Mouse (Mus musculus): Measurements from ENCODE around the gene Pakap. TPM values are rescaled to one million over a fixed set of nuclear protein-coding genes. Genes with fewer than 3 reads are reported as not detected.

Pakap gene
- total RNA-seq, 1 experiment from 2014 or later: not detected

DNA sequence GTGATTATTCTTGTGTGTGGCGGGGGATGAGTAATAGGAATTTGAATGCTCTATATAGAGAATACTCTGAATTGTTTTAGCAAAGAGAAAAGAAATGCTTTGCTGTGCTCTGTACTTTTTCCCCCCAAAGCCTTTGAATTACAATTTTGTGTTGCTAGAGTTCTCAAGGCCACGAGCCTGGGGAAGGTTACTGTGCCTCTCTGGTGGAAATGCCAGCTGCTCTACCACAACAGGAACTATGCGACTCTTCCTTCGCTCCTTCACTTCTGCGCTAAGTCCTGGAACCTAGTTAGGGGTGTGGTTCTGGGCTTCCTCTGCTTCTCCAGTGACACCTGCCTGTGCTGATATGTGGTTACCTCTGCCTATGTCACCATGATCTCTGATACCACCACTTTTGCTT lies 44.7 kb downstream of the Pakap start:
- ATAC-seq (ENCODE audit: extremely low read depth, insufficient number of reproducible peaks, low FRiP score, poor library complexity, severe bottlenecking): no peak

DNA sequence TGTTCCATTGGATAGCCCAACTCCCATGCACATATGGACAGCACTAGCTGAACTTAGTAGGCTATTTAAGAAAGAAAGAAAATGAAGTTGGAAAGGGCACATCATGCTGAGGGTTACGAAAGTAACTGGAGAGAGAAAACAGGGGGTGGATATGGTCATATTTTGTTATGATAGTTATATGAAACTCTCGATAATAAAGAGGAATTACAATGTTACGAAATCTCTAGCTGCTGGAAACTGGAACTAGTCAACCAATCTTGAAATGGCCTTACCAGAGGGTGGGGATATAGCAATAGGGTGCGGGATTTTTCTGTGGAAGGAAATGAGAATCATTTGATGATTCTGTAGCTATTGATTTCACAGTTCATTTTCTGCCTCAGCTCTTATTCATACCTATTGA lies 46.7 kb downstream of the Pakap start:
- ATAC-seq (ENCODE audit: extremely low read depth, insufficient number of reproducible peaks, low FRiP score, poor library complexity, severe bottlenecking): no peak

- no peak for ATAC-seq (ENCODE audit: extremely low read depth, insufficient number of reproducible peaks, low FRiP score, poor library complexity, severe bottlenecking)
Measured at GRCm38 (mm10) chr4:57618743-57619142, 50.8 kb downstream of the Pakap start.

DNA sequence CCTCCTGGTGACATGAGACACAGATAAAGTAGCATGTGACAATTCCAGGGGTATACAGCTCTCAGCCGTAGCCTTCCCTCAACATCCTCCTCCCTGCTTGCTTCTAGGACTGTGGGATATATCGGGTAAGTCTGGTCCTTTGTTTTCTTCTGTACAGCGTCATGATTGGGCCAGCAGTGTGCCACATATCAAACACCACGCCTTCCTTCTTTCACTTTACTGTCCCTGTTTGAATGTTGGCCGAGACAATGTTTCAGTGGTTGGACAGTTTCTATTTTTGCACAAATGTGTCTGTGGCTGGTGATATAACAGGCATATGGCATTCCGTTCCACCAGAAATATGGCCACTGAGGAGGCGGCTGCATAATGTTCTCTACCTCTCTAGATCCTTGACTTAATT lies 54.8 kb downstream of the Pakap start:
- no peak for ATAC-seq (ENCODE audit: extremely low read depth, insufficient number of reproducible peaks, low FRiP score, poor library complexity, severe bottlenecking)

DNA sequence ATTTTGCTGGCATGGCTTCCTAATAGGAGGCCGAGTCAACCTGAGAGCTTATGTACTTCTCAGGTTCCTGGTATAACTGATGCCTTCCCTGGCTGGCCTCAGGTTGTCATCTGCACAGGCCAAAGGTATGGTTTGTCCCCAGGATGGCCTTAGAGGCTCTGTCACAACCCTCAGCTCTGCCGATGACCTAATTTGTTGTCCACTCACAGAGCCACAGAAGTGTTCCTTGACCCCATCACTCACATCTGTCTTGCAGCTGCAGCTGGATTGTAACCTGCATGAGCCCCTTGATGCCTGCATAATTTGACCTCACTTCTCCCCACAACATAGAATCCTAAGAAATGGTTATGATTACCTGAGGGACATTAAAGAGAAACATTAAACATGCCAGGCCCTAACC lies 56.8 kb downstream of the Pakap start:
- no peak for ATAC-seq (ENCODE audit: extremely low read depth, insufficient number of reproducible peaks, low FRiP score, poor library complexity, severe bottlenecking)

DNA sequence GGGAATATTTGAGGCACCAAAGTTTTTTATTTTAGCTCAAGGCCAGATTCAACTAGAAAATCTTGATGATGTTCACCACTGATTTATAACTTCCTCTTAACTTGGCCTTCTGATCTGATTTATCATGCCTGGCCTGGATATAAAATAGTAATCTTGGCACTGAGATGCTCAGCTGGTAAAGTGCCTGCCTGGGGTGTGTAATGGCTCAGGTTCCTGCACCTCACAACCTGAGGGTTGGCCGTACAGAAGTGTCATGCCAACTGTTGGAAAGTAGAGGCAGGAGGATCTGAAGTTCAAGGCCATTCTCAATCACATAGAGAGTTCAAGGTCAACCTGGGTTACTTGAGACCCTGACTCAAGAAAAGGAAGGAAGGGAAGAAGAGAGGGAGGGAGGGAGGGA lies 57.3 kb downstream of the Pakap start:
- ATAC-seq (ENCODE audit: extremely low read depth, insufficient number of reproducible peaks, low FRiP score, poor library complexity, severe bottlenecking): no peak

- ATAC-seq (ENCODE audit: extremely low read depth, insufficient number of reproducible peaks, low FRiP score, poor library complexity, severe bottlenecking): no peak
Measured at GRCm38 (mm10) chr4:57625756-57626155, 57.8 kb downstream of the Pakap start.

DNA sequence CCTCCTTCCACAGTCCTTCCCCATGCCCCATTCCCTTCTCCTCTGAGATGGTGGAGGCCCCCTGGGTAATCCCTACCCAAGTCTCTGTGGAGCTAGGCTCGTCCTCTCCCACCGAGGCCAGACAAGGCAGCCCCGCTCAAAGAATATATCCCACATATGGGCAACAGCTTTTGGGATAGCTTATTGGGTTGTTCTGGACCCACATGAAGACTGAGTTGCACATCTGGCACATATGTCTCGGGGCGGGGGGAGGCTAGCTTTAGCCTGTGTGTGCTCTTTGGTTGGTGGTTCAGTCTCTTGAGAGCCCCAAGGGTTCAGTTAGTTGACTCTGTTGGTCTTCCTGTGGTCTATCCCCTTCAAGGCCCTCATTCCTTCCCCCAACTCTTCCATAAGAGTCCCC lies 58.9 kb downstream of the Pakap start:
- no peak for ATAC-seq (ENCODE audit: extremely low read depth, insufficient number of reproducible peaks, low FRiP score, poor library complexity, severe bottlenecking)

GRCm38 (mm10) chr4:57632386-57632785 lies 64.4 kb downstream of the Pakap start:
- no peak for ATAC-seq (ENCODE audit: extremely low read depth, insufficient number of reproducible peaks, low FRiP score, poor library complexity, severe bottlenecking)

DNA sequence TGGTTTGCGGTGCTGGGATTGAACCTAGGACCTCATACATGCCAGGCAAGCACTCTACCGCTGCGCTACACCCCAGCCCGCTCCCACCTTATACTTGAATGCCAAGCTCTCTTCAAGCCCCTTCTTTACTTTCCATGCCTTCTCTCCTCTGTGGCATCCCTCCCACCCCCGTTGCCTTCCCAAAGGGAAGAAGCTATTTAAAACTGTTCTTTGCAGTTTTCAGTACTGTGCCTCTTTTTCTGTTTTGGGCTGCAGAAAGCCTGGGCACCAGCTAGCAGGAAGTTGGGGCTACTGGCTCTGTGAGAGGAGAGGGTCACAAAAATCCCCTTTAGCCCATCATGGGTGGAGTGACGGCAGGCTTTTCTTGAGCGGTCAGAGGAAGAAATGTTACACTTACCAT lies 65.1 kb downstream of the Pakap start:
- no peak for ATAC-seq (ENCODE audit: extremely low read depth, insufficient number of reproducible peaks, low FRiP score, poor library complexity, severe bottlenecking)

DNA sequence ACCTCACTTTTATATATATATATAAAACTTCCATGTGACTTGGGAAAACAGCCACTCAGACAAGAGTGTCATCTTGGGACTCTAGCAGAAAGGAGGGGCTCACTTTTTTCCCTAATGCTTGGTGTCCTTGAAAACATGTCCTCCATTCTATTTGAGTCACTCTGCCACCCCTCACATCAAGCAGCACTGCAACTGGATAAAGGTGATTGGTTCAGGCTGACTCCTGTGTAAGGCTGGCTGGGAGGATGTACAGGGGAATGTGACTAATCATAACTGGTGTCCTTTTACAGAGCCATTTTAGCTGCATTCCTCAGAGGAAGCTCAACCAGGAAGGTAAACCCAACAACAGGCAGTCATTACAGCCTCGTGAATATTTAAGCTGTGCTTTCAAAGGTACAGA lies 67.0 kb downstream of the Pakap start:
- ATAC-seq (ENCODE audit: extremely low read depth, insufficient number of reproducible peaks, low FRiP score, poor library complexity, severe bottlenecking): no peak

DNA sequence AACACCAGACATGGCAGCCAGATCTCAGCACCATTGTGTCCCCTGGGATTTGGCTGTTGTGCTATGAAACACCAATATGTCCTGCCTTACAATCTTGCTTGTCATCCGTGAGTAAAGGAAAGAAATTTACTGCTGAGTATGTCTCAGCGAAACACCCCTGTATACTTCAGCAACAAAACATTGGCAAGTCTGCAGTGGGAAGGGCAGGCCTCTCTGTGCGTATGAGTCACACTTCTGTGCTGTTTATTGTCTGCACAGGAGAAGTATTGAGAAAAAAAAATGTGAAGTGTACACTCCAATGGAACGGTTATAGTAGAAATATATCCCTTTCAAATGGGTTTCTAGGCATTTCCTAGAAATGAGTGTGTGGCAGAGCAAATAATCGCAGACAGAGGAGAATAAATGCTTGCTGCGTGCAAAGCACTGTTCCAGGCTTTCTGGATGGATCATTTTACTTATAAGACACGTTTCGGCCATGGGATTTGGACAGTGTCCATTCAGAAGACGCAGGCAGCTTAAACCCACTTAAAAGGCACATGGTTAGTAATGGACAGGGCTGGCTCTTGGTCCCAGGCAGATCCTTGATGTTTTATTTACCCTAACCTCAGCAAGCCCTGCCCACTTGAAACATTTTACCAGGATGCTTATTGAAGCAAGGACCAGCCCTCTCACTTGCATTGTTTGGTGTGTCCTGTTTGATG lies 69.0 kb downstream of the Pakap start:
- no peak for ATAC-seq (ENCODE audit: extremely low read depth, insufficient number of reproducible peaks, low FRiP score, poor library complexity, severe bottlenecking)

DNA sequence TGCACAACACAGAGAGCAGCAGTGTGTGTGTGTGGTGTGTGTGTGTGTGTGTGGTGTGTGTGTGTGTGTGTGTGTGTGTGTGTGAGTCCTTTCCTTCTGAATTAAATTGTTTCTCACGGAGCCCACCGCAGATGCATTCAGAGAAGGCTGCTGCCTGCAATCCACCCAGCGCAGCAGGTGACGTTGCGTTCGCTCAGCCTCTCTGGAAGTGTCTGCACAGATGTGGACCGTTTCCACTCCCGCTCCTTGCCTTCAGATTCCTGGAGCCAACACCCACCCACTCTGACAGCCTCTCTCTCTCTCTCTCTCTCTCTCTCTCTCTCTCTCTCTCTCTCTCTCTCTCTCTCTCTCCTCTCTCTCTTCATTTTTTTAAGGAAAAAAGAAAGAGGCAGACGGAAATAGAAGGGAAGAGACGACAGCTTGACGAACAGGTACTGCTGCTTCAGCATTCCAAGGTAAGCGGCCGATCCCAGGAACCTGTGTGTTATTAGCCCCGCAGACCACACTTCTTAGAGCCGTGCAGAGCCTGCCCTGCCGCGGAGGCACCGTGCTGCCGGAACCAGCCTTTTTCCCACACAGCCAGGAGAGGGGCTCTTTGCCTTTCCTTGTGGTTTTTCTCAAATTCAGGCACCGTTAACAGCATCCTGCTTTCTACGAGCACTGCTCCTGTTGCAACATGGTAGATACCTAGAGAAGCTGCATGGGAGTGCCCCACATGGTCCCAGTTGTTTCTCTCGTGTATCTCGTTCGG lies 69.8 kb downstream of the Pakap start:
- no peak for ATAC-seq (ENCODE audit: extremely low read depth, insufficient number of reproducible peaks, low FRiP score, poor library complexity, severe bottlenecking)

- no peak for ATAC-seq (ENCODE audit: extremely low read depth, insufficient number of reproducible peaks, low FRiP score, poor library complexity, severe bottlenecking)
Measured at GRCm38 (mm10) chr4:57638941-57639340, 71.0 kb downstream of the Pakap start.

- ATAC-seq (ENCODE audit: extremely low read depth, insufficient number of reproducible peaks, low FRiP score, poor library complexity, severe bottlenecking): no peak
Measured at GRCm38 (mm10) chr4:57640222-57640621, 72.2 kb downstream of the Pakap start.

- ATAC-seq (ENCODE audit: extremely low read depth, insufficient number of reproducible peaks, low FRiP score, poor library complexity, severe bottlenecking): no peak
Measured at GRCm38 (mm10) chr4:57640971-57641370, 73.0 kb downstream of the Pakap start.

GRCm38 (mm10) chr4:57650994-57651393 lies 83.0 kb downstream of the Pakap start:
- no peak for ATAC-seq (ENCODE audit: extremely low read depth, insufficient number of reproducible peaks, low FRiP score, poor library complexity, severe bottlenecking)

GRCm38 (mm10) chr4:57651547-57651946 lies 83.6 kb downstream of the Pakap start:
- no peak for ATAC-seq (ENCODE audit: extremely low read depth, insufficient number of reproducible peaks, low FRiP score, poor library complexity, severe bottlenecking)

- no peak for ATAC-seq (ENCODE audit: extremely low read depth, insufficient number of reproducible peaks, low FRiP score, poor library complexity, severe bottlenecking)
Measured at GRCm38 (mm10) chr4:57652185-57652904, 84.4 kb downstream of the Pakap start.

GRCm38 (mm10) chr4:57655966-57656365 lies 88.0 kb downstream of the Pakap start:
- ATAC-seq (ENCODE audit: extremely low read depth, insufficient number of reproducible peaks, low FRiP score, poor library complexity, severe bottlenecking): no peak

Measured in neutrophil, adult 5-6 weeks (primary cell).